Mouse (Mus musculus) macrophage (primary cell): ENCODE data around the gene Chrm1. TPM values are rescaled to one million over a fixed set of nuclear protein-coding genes. Genes with fewer than 3 reads are reported as not detected.
"Not testable (repeated sequence)": the region's sequence is repeated elsewhere in the genome, so short reads cannot be mapped to it uniquely, and the experiment has no call there.

Source experiments
- H3K27ac ChIP-seq: fragments of 350-480 bp; formaldehyde crosslinking; 2 replicates; pipeline ENCODE4 v1.9.0; 2021
- H3K36me3 ChIP-seq: fragments of 350-480 bp; formaldehyde crosslinking; 2 replicates; pipeline ENCODE4 v1.9.0; 2021; ENCODE audit errors: inconsistent target
- H3K4me3 ChIP-seq: fragments of 350-480 bp; formaldehyde crosslinking; 2 replicates; pipeline ENCODE4 v1.9.0; 2021; ENCODE audit errors: inconsistent target
- H3K79me2 ChIP-seq: fragments of 350-480 bp; formaldehyde crosslinking; 2 replicates; pipeline ENCODE4 v1.9.0; 2021; ENCODE audit errors: inconsistent target
- WGBS: methylation state at CpG from one replicate; pipeline ENCODE4 v1.1.7; 2026; ENCODE audit warnings: inconsistent platforms; ENCODE audit not compliant: missing documents; 5-methylcytosine and 5-hydroxymethylcytosine counted together
- polyA plus RNA-seq: library from polyadenylated mRNA; stranded (reverse); fragments of 250-400 nt; gene quantifications from 3 replicates; pipeline ENCODE4 v1.2.4, GENCODE M21; 2018; ENCODE audit warnings: inconsistent platforms

Chrm1 gene
- polyA plus RNA-seq, 1 experiment from 2014 or later, result not detected

DNA sequence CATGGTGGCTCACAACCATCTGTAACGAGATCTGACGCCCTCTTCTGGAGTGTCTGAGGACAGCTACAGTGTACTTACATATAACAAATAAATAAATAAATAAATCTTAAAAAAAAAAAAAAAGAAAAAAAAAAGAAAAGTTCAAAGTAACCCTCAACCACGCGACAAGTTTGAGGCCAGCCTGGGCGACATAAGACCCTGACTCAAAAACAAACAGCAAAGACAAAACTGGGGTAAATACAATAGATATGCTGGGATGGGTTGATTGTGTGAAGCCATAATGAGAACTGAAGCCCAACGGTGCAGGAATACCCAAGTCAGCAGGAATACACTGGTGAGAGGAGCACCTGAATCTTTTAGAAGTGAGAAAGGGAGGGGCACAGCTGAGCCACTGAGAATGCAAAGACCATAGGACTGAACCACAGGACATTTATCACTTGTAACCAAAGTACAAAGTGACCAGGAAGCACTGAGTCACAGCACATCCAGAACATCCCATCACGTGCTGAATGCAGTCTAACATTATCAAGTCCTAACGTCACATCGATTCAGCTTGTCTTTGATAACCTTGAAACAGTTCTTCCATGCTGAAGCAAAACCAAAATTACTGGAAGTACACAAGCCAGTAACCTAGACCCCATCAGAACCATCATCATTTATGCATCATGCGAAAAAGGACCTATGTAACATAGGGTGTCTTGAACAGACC is 53.3 kb downstream of the Chrm1 start:
- H3K4me3 ChIP-seq, result no peak overlapping the region
- peaks cover 38% of the 10 kb centered on the region for H3K79me2 ChIP-seq
- 94% methylated on average over 6 of the region's 10 CpGs for WGBS
- H3K27ac ChIP-seq, result no peak overlapping the region
- no peaks in the 10 kb centered on the region for H3K36me3 ChIP-seq

DNA sequence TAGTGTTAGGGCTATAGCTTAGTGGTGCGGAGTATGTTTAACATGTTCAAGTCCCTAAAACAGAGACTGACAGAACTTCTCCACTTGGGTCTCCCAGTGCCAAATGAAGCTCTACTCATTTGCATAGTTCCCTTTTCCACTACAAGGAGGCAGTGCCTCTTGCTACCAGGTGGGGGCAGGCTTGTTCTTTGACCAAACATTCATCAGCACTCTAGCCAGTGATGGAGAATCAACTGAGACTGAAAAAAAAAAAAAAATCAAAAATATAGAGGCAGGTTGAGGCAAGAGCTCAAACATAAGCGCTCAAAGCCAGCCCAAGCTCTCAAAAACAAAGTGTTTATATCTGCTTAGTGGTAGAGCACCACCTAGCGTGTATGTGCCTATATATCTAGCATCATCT is 54.8 kb downstream of the Chrm1 start:
- Histone ChIP-seq H3K4me3 (no peak overlapping the region), H3K36me3 (no peaks in the 10 kb centered on the region), H3K79me2 (peaks cover 26% of the 10 kb centered on the region; the same call in 1 of the 2 replicates), H3K27ac (no peak overlapping the region)
- WGBS, result 45% methylated on average over 3 of the region's 3 CpGs

DNA sequence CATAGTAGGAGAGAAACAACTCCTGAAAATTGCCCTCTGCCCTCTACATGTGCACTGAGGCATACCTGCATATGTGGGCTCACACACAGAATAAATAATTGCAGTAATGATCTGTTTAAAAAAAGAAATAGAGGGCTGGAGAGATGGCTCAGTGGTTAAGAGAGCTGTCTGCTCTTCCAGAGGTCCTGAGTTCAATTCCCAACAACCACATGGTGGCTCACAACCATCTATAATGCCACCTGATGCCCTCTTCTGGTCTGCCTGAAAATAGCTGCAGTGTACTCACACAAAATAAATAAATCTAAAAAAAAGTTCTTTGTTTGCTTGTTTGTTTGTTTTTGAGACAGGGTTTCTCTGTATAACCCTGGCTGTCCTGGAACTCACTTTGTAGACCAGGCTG is 55.4 kb downstream of the Chrm1 start:
- peaks cover 28% of the 10 kb centered on the region for H3K79me2 ChIP-seq
- not testable (repeated sequence) for H3K27ac ChIP-seq, H3K4me3 ChIP-seq, H3K36me3 ChIP-seq

DNA sequence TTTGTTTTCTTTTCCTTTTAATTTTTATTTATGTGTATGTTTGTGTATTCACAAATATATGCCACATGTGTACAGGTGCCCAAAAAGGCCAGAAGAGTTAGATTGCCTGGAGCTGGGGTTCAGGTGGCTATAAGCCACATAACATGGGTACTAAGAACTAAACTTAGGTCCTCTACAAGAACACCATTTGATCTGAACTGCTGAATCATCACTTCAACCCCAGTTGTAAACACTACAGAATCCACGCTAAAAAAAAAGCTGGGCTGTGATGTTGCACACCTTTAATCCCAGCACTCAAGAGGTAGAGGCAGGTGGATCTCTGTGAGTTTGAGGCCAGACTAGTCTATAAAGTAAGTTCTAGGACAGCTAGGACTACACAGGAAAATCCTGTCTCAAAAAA is 57.8 kb downstream of the Chrm1 start:
- WGBS, result 50% methylated on average over 1 of the region's 1 CpGs
- peaks cover 18% of the 10 kb centered on the region for H3K36me3 ChIP-seq
- H3K4me3 ChIP-seq, result no peak overlapping the region
- no peak overlapping the region; the same call in 1 of the 2 replicates for H3K27ac ChIP-seq
- peaks cover 39% of the 10 kb centered on the region for H3K79me2 ChIP-seq

DNA sequence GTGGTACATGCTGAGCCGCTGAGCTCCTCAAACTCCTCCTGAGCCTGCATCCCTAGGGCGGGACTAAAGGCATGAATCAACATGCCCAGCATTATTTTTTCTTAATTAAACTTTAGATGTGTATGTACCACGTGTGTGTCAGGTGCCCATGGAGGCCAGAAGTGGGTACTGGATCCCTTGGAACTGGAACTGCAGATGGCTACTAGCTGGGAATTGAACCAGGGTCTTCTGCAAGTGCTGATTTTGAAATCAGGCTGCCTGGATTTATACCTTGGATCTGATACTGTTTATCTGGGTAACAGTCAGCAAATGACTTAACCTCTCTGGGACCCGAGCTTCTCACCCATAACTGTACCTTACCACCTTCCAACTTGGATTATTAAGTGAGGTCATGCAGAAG is 58.4 kb downstream of the Chrm1 start:
- Histone ChIP-seq H3K4me3 (peak overlapping the region; percentile 93), H3K79me2 (peaks cover 39% of the 10 kb centered on the region), H3K27ac (peak overlapping the region; percentile 81), H3K36me3 (peaks cover 23% of the 10 kb centered on the region)
- WGBS, result 56% methylated on average over 4 of the region's 4 CpGs

DNA sequence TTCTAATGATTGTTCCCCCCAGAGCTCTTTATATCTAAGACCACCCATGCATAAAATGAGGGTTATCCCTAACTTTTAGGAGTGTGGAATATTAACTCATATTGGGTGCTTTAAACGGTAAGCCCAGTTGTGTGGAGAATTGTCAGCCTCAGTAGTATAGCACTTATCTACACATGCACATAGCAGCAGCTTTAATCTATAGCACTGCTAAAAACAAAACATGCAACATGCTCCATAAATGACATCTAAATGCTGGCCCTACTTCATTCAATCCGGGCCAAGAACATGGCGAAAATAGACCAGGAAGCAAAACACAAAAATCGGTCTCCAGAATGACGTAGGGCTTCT is 58.9 kb downstream of the Chrm1 start:
- 0% methylated on average over 5 of the region's 5 CpGs for WGBS
- Histone ChIP-seq H3K4me3 (peak overlapping the region; percentile 93), H3K79me2 (peaks cover 39% of the 10 kb centered on the region), H3K36me3 (peaks cover 23% of the 10 kb centered on the region), H3K27ac (peak overlapping the region; percentile 81)

DNA sequence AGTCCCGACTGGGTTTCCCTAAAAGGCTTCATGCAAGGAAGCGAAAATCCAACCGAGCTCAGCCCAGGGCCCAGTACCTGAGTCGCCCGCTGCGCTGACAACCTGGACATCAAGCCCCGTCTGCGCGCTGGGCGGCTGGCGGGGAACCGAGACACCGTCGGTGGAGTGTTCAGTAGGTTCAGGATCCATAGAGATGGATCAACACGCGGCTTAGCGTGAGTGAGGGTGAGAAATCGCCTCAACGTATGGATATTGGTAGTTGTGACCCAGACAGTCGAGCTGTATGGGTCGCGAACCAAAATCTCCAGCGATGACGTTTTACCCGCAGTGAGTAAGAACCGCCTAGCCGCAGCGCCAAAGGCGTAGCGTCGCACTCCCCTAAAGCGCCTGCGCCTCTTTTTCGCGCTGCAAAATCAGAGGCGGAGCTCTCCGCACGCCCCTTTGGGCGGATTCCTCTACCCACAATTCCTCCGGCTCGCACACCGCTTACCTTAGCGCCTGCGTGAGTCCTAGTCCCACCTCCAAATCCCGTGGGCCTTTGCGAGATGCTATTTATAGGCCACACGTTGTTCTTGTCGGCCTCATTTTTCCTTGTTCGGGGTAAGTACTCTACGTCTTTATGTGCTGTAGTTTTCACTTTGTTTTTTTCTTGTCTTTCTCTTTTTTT is 59.5 kb downstream of the Chrm1 start, which contains the start of gene Slc3a2:
TSS of gene Slc3a2 (minus strand) at position 463 of the 667 bp plus-strand sequence.
- H3K36me3 ChIP-seq, result peaks cover 23% of the 10 kb centered on the region
- H3K27ac ChIP-seq, result peak within 1 kb of the TSS; percentile 81
- H3K79me2 ChIP-seq, result peaks cover 39% of the 10 kb centered on the region
- peak within 1 kb of the TSS; percentile 93 for H3K4me3 ChIP-seq
- WGBS, result 0% methylated on average over 40 of the region's 50 CpGs

DNA sequence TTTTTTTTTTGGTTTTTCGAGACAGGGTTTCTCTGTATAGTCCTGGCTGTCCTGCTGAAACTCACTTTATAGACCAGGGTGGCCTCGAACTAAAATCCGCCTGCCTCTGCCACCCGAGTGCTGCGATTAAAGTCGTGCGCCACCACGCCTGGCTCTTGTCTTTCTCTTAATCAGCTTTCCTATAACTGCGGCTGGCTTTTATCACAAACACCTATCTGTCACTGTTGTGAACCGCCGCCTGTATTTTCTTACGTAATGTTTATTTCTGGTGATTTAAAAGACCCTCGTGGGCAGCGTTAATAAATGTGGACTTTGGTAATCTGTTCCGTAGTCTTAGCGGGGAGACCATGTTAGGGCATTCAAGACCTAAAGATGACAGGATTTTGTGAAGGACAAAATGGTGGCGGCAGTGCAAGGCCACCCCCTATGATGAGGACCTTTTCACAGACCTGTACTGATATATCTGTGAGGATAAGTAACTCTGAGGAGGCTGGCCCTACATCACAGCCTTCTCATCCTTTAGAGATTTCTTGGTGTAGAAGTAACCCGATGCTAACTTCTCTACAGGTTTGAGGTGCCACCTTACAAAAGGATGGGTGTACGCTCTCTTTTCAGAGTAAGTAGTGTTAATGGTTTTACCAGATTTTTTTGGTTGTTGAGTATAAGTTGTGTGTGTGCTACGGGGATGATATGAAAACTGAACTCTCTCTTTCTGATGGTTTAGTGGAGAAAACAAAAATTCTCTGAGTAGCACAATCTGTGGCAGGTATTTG is 60.2 kb downstream of the Chrm1 start:
- Histone ChIP-seq H3K36me3 (peaks cover 23% of the 10 kb centered on the region), H3K27ac (peak overlapping the region; percentile 81), H3K79me2 (peaks cover 39% of the 10 kb centered on the region), H3K4me3 (peak overlapping the region; percentile 93)
- under 1% methylated on average over 20 of the region's 20 CpGs for WGBS

DNA sequence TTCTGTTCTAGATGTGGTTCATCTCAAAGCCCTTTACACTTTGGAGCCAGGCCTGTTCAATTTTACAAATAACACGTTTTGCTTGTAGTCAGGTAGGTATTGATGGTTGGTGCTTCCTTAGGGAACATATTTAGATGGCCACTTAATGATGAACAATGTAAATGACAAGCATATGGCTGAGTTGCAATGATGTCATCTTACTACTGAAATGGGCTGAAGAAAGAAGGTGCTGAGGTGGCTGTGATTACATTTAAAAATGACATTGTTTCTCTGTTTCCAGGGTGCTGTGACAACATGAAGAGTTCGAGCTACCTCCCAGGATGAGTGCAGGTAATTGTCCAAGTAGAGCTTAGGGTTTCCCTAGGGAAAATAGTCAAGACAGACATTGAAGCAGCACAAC is 60.8 kb downstream of the Chrm1 start:
- Histone ChIP-seq H3K79me2 (peaks cover 39% of the 10 kb centered on the region), H3K27ac (no peak overlapping the region; the same call in 1 of the 2 replicates), H3K4me3 (peak overlapping the region; percentile 93), H3K36me3 (peaks cover 23% of the 10 kb centered on the region)
- WGBS, result 2% methylated on average over 2 of the region's 2 CpGs

DNA sequence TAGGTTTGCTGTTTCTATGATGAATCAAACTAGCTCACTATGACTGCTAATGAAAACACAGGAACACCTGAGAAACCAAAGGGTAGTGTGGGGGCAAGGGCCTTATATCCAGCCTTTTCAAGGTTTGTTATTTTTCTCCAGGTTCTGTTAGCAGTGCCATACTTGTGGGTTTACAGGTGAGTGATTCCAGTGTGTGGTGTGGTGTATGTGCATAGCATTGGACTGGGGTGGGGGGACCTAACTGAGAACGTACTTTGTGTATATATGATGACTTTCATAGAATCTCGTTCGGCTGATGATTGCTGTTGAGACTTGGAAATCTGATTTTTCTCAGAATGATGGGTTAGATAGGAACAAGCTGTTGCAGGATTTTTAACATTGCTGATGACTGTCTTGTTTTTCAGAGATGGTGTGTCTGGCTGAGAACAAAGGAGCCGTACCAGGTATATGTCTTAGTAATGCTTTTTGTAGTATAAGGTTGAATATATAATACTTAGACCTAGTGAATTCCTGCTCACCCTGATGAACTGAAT is 61.6 kb downstream of the Chrm1 start:
- Histone ChIP-seq H3K79me2 (peaks cover 37% of the 10 kb centered on the region), H3K36me3 (peaks cover 23% of the 10 kb centered on the region), H3K4me3 (no peak overlapping the region), H3K27ac (no peak overlapping the region)
- 68% methylated on average over 4 of the region's 4 CpGs for WGBS

DNA sequence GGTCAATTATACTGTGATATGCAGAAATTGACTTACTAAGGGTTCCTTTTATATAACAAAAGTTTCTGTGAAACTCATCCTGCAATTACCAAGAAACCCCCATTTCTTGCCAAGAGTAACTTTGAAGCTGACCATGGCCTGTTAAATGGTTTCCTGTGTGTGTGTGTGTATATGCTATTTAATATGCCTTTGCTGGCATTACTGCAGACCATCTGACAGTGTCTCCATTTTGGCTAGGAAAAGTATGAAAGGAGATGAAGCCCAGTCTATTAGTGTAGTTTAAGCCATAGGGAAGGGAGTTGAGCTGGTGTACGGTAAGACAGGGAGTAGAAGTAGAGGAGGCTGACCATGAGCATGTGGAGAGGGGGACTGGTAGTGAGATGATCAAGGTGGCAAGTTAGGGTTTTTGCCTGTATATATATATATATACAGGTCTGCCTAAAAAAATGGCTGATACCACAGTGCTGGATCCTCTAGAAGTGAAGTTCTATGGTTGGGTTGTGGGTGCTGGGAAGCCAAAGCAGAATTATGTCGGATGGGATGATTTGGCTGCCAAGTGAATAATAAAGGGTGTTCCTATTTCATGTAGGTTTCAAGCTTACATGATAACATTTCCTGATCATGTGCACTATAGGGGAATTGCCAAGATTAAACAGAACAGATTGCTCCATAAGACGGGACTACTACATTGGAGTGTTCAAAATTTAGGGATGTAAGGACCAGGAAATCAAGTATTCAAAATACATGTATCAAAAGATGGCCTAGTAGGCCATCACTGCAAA is 63.2 kb downstream of the Chrm1 start:
- peaks cover 21% of the 10 kb centered on the region for H3K79me2 ChIP-seq
- no peak overlapping the region for H3K4me3 ChIP-seq
- no peak overlapping the region for H3K27ac ChIP-seq
- WGBS, result 70% methylated on average over 3 of the region's 3 CpGs
- H3K36me3 ChIP-seq, result peaks cover 23% of the 10 kb centered on the region

DNA sequence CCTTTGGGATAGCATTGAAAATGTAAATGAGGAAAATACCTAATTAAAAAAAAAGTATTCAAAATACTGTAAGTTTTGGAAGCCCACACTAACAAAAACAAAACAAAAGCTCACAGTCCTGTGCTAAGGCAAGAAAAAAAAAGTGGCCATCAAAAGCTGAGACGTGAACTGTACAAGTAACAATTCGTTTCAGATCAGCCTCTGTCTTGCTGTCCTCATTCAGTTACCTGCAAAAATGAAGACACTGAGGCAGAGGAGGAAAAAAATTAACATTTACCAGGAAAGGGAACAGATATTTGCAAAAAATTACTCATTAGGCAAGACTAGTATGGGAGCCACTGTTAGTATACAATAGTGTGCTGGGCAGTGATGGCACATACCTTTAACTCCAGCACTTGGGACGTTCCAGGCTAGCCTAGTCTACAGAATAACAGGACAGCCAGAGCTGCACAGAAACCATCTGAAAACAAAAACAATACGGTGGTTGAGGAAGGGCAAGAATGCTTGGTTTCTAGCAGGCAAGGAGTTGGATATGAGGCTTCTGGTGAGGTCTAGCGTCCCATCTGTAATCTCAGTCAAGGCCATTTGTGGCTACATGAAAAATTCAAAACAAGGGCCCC is 64.0 kb downstream of the Chrm1 start:
- Histone ChIP-seq H3K27ac (no peak overlapping the region), H3K4me3 (no peak overlapping the region), H3K79me2 (peaks cover 17% of the 10 kb centered on the region), H3K36me3 (peaks cover 23% of the 10 kb centered on the region)
- WGBS, result 65% methylated on average over 5 of the region's 5 CpGs

DNA sequence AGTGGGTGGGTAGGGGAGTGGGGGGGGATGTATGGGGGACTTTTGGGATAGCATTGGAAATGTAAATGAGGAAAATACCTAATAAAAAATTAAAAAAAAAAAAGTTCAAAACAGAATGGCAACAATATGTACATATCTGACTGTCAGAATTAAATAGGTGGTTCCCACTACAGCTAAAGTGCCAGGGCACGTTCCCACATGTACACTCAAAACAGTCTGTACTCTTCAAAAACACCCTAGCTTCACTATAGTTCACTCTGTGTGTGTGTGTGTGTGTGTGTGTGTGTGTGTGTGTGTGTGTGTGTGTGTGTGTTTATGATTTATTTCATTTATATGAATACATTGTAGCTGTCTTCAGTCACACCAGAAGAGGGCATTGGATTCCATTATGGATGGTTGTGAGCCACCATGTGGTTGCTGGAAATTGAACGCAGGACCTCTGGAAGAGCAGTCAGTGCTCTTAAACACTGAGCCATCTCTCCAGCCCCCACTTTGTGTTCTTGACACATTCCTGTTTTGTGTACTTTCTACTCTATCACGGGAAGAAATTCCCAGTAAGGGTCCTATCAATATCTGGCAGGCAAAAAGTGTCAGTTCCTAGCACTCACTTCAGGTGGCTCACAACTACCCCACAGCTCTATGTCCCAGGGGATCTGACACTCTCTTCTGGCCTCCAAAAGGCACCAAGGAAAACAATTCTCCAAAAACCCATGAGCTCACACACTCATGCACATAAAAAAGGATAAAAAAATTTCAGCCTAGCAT is 64.9 kb downstream of the Chrm1 start:
- peaks cover 16% of the 10 kb centered on the region for H3K79me2 ChIP-seq
- not testable (repeated sequence) for H3K4me3 ChIP-seq, H3K27ac ChIP-seq
- 87% methylated on average over 3 of the region's 3 CpGs for WGBS
- peaks cover 23% of the 10 kb centered on the region for H3K36me3 ChIP-seq
